Mouse (Mus musculus) urinary bladder, postnatal 36 days (tissue): ENCODE results near the gene Ovol2.

Experiments
- DNase-seq, 2 experiments: peaks; one replicate each; pipeline ENCODE4 v3.0.0; 2022; ENCODE audit warnings: low spot score in 2 of 2, mixed read lengths in 1 of 2

The Ovol2 gene

DNA sequence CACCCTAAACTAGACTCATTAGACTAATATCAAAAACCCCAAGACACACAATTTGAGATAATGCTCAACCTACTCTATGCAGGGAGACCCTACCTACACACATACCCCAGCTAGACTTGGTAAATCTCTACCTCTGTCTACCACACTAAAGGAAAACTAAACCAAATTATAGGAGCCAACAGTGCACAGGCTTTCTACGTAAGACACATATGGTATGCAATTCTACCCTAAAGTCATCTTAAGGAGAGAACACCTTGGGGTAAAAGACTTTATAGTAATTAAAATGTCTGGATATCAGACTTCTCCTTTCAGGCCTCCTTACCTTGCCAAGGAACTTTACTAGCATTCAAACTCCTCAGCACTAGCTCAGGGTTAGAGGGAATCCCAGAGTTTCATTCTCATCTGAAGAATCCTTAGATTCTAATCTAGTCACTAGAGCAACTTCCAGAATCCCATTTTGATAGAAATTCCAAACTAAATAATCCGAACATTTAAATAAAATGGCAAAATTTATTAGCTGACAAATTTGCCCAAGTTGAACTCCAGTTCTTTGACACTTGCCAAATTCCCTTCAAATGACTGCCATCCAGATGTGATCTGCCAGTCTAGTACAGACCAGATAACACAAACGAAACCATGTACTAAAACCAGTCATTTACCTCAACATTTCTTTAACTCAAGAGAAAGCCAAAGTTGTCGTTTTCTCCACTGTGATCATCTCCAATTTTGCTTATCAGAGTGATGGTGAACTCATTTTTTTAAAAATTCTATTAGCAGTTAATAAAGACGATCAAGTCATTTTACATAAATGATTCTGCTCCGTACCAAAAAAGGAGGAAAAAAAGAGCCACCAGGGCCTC lies 63.3 kb downstream of the Ovol2 start:
- no peak for DNase-seq

DNA sequence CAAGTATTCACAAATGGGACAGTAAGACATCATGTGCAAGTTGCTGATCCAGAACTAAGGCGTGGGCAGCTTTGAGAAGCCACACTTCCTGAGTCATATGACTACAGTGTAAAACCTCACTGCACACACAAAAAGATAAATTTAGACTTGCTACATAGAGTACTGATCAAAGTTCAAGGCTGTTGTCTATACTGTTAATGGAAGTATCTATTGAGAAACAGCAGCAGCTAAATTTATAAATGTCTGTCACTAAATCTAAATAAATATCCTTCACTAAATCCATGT lies 64.3 kb downstream of the Ovol2 start:
- DNase-seq = no peak

DNA sequence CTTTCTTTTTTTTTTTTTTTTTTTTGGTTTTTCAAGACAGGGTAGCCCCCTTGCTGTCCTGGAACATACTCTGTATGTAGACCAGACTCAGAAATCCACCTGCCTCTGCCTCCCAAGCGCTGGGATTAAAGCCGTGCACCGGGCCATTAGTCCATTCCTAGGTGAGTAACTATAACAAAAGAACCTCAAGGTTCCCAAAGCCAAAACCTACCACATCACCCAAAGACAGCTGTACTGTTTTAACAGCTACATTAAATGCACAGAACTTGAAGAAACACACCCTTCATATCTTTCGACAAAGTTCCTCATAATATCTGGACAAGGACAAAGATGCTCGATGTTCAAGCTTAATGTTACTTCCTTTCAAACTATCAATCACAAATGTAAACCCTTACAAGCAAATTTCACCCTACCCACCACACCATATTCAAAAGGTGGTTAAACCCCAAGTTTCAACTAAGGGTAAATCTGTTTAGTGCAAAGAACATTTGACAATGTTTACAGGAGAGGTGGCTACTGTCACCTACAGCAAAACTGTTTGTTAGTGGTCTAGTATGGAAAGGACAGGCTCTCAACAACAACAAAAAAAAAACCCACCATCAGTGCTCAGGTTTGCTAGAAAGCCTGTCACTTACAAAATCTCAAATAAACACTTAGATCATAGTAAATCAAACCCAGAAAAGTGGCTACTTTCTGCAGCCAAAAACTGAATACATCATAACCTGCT lies 64.8 kb downstream of the Ovol2 start:
- no peak for DNase-seq

DNA sequence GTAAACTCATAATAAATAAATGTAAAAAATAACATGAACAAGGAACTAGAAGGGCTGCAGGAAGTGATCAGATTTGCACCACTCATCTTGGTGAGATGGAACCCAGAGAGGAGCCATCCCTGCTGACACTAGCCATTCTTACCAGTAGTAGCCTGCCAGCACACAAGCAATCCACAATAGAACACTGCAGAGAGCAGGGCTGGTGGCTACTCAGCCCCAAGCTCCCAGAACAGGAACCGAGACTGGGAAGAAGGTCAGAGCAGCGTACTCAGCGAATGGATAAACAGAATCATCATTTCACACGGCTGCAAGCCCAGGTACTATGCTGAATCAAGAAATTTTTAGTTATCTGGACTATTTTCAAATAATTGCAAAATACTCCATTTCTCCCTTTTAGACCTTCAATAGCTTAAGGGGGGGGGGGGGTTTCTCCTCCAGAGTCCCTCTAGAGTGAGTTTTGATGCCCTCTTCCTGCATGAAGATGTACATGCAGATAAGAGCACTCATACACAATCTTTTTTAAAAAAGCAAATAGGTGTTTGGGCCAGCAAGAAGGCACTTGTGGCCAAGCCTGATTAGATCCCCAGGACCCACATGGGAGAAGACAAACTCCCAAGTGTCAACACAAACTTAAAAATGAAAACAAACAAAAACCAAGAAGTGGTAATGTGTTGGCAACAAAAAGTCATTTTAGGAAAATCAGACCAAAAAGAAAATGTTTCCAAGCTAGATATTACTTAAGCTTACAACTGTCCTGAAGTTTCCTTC lies 65.8 kb downstream of the Ovol2 start:
- DNase-seq = no peak

DNA sequence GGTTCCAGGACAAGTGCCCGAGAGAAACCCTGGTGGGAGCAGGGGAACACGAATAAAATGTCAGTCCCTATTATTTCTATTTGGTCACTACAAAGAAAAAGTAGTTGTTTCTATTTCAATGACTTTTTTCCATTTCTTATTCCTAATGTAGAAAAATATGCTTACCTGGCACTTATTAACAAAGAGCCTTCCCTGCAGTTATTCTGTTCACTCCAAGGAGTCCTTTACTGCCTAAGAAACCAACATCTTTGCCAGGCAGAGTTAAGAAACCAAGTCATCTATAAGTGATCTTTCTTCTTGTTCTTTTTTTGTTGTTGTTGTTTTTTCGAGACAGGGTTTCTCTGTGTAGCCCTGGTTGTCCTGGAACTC lies 66.8 kb downstream of the Ovol2 start:
- no peak for DNase-seq

DNA sequence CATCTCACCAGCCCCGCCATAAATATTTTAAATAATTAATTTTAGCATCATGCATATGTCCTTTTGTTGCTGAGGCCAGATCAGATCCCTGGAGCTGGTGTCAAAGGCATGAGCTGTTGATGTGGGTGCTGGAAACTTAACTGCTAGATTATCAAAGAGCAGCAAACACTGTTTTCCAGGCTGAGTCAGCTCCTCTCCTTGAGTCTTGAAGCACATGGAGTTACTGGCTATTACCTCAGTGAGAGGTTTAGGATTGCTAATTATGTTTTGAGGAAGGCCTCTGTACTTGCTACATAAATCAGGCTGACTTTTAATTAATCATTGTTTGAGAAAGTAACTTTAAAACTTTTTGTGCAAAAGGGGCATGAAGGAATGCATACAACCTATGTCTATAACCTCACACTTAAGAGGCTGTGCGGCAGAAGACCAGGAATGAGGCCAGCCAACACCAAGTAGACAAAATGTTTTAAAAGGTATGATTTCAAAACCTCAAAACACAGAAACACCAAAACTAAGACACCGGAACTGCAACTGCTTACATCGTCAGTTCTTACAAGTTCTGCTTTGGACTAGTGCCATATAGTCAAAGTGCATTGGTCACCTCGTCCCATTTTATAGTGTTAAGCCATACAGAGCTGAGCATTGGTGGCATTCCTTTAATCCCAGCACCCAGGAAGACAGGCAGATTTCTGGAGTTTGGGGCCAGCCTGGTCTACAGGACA lies 67.4 kb downstream of the Ovol2 start:
- DNase-seq = no peak

DNA sequence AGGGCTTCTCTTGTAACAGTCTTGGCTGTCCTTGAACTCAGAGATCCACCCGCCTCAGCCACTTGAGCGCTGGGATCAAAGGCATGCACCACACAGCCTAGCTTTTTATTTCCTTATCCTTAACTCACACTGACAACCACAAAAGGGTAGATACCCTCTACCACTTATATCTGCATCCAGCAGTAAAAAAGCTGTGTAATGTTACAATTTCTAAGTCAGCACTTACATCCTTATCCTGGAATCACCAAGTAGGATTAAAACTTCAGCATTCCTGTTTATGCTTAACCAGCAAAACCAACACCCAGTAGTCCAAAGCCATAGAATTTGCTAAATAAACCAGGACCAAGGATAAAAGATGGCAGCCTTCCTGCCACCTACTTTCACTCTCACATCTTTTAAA lies 69.1 kb downstream of the Ovol2 start:
- no peak for DNase-seq
